Mouse (Mus musculus) urinary bladder, postnatal 36 days (tissue): ENCODE data around the gene Isg20.

Source experiments
- DNase-seq, 2 experiments: peaks; one replicate each; pipeline ENCODE4 v3.0.0; 2022; ENCODE audit warnings: low spot score in 2 of 2, mixed read lengths in 1 of 2

The Isg20 gene

GRCm38 (mm10) chr7:78912974-78913474 is at the start of gene Isg20:
Gene Isg20, plus strand, starts transcription at chr7:78913424.
- DNase-seq, result no peak

- DNase-seq, result no peak
These were observed 49.3 kb upstream of the Isg20 start for GRCm38 (mm10) chr7:78863796-78864445.

GRCm38 (mm10) chr7:78864446-78864802 is 48.8 kb upstream of the Isg20 start:
- no peak for DNase-seq

- no peak for DNase-seq
These were observed 47.8 kb upstream of the Isg20 start for GRCm38 (mm10) chr7:78865212-78865949.

GRCm38 (mm10) chr7:78868731-78869130 is 44.5 kb upstream of the Isg20 start:
- DNase-seq, result no peak

GRCm38 (mm10) chr7:78872366-78872765 is 40.9 kb upstream of the Isg20 start:
- no peak for DNase-seq

- DNase-seq, result no peak
These were observed 40.4 kb upstream of the Isg20 start for GRCm38 (mm10) chr7:78872831-78873230.

- no peak for DNase-seq
These were observed 31.4 kb upstream of the Isg20 start for GRCm38 (mm10) chr7:78881607-78882468.

GRCm38 (mm10) chr7:78882469-78882837 is 30.8 kb upstream of the Isg20 start:
- no peak for DNase-seq

GRCm38 (mm10) chr7:78883016-78883725 is 30.1 kb upstream of the Isg20 start:
- DNase-seq, result no peak

- no peak for DNase-seq
These were observed 29.5 kb upstream of the Isg20 start for GRCm38 (mm10) chr7:78883726-78884060.

- no peak for DNase-seq
These were observed 29.1 kb upstream of the Isg20 start for GRCm38 (mm10) chr7:78884139-78884538.

GRCm38 (mm10) chr7:78885404-78885803 is 27.8 kb upstream of the Isg20 start:
- DNase-seq, result no peak

- DNase-seq, result no peak
These were observed 26.7 kb upstream of the Isg20 start for GRCm38 (mm10) chr7:78886496-78886895.

- DNase-seq, result no peak
These were observed 25.8 kb upstream of the Isg20 start for GRCm38 (mm10) chr7:78887431-78887842.

GRCm38 (mm10) chr7:78890641-78891040 is 22.6 kb upstream of the Isg20 start:
- DNase-seq, result peak; percentile 77 to 84

- no peak for DNase-seq
These were observed 19.3 kb upstream of the Isg20 start for GRCm38 (mm10) chr7:78893917-78894316.

GRCm38 (mm10) chr7:78895021-78895652 is 18.1 kb upstream of the Isg20 start:
- no peak for DNase-seq

GRCm38 (mm10) chr7:78895653-78896333 is 17.4 kb upstream of the Isg20 start, which contains the start of gene Aen:
Gene Aen, plus strand, starts transcription at chr7:78895854.
- DNase-seq, result peak; percentile 97 to 99

- DNase-seq, result no peak
These were observed 15.7 kb upstream of the Isg20 start for GRCm38 (mm10) chr7:78897567-78897966.
